Mouse (Mus musculus): Measurements from ENCODE around the gene Aebp1.

GRCm38 (mm10) chr11:5897230-5897629 is 35.5 kb downstream of the Aebp1 start:
- TF ChIP-seq GATA2 (IDR thresholded peaks at IDR 0.05; ENCODE audit: borderline replicate concordance, low read depth, low read length) (no peak), TAL1 (conservative IDR thresholded peaks at IDR 0.05; ENCODE audit: low read depth, low read length) (no peak), CTCF (IDR thresholded peaks at IDR 0.05; ENCODE audit: low read depth, low read length) (no peak)

Data from G1E (cell line).